Mouse (Mus musculus): ENCODE measurements around the gene Ebna1bp2. TPM values are rescaled to one million over a fixed set of nuclear protein-coding genes. Genes with fewer than 3 reads are reported as not detected.

The Ebna1bp2 gene
- polyA plus RNA-seq (2011; ENCODE audit: insufficient read length, low read depth, missing spikeins), result 66.1 and 75.0 TPM in 2 replicates

DNA sequence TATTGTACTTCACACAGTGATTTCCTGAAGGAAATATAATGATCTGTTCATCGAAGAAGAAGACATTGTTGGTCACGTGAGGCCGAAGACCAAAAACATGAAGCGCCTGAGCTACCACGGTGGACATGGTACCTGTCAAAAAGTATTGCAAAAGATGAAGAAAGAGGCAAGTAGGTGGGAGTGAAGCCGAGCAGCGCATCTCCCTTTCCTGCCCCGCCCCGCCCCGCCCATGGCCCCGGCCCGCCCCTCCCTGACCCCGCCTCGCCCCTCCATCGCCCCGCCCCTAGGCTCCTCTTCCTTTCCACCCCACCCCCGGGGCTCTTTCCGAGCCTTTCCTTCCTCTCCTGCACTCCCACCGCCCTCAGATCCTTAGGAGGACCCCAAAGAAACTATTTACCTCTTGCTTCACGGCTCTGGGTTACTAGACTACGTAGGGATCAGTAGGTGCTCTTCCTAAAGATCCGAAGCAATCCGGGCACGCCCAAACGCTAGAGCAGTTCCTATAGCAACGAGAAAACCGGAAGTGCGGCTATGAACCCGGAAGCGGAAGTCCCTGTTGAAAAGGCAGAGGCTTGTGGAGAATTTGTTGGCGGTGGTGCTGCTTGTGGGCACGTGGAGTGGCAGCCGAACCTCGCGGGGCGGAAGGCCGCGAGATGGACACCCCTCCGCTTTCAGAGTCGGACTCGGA is at the start of gene Ebna1bp2, which contains the start of gene Cfap57:
Ebna1bp2 (plus strand) TSS at position 521 of the 688 bp plus-strand sequence.
Cfap57 (minus strand) TSS at position 499 of the 688 bp plus-strand sequence.
- H3K4me3 ChIP-seq (ENCODE audit: insufficient read depth, low read length), result peak within 1 kb of the TSS; percentile 93
- TF ChIP-seq POLR2A (IDR thresholded peaks at IDR 0.05; ENCODE audit: low read depth, low read length) (peak; percentile 78), CTCF (IDR thresholded peaks at IDR 0.05; ENCODE audit: borderline replicate concordance, insufficient read depth, low read length) (no peak)
- H3K27ac ChIP-seq (ENCODE audit: insufficient read depth, low read length), result no peak within 1 kb of the TSS
- H3K4me1 ChIP-seq (ENCODE audit: control insufficient read depth, insufficient read depth, low read length), result peaks cover 4% of the 10 kb centered on the region; the same call in 1 of the 2 replicates

- no peak overlapping the region for H3K27ac ChIP-seq (ENCODE audit: insufficient read depth, low read length)
- no peaks in the 10 kb centered on the region for H3K4me1 ChIP-seq (ENCODE audit: control insufficient read depth, insufficient read depth, low read length)
- TF ChIP-seq CTCF (IDR thresholded peaks at IDR 0.05; ENCODE audit: borderline replicate concordance, insufficient read depth, low read length) (no peak), POLR2A (IDR thresholded peaks at IDR 0.05; ENCODE audit: low read depth, low read length) (no peak)
- no peak overlapping the region for H3K4me3 ChIP-seq (ENCODE audit: insufficient read depth, low read length)
Observed at GRCm38 (mm10) chr4:118571441-118571840, 49.2 kb upstream of the Ebna1bp2 start.

- TF ChIP-seq POLR2A (IDR thresholded peaks at IDR 0.05; ENCODE audit: low read depth, low read length) (no peak), CTCF (IDR thresholded peaks at IDR 0.05; ENCODE audit: borderline replicate concordance, insufficient read depth, low read length) (peak; percentile 76)
- H3K4me1 ChIP-seq (ENCODE audit: control insufficient read depth, insufficient read depth, low read length), result no peaks in the 10 kb centered on the region
- H3K4me3 ChIP-seq (ENCODE audit: insufficient read depth, low read length), result no peak overlapping the region
- no peak overlapping the region for H3K27ac ChIP-seq (ENCODE audit: insufficient read depth, low read length)
Observed at GRCm38 (mm10) chr4:118576097-118576496, 44.5 kb upstream of the Ebna1bp2 start.

DNA sequence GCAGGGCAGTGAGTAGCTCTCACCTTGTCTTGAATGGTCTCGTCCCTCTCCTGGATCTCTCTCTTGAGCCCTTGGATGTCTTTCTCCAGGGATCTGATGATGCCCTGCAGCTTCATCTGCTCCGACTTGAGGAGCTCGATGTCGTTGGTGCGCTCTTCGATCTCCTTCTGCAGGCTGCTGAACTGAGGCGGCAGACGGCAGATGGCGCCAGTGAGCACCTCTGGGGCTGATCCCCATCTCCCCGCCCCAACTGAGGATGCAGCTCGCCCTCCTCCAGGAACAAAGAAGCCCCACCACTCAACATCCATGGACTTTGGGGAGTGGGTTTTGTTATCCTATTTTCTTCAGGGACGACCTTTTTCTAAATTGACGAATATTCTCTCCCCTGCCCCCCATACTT is 41.3 kb upstream of the Ebna1bp2 start:
- Histone ChIP-seq H3K27ac (ENCODE audit: insufficient read depth, low read length) (no peak overlapping the region), H3K4me1 (ENCODE audit: control insufficient read depth, insufficient read depth, low read length) (no peaks in the 10 kb centered on the region), H3K4me3 (ENCODE audit: insufficient read depth, low read length) (no peak overlapping the region)
- peak; percentile 37; the same call in 1 of the 2 replicates for TF ChIP-seq CTCF (IDR thresholded peaks at IDR 0.05; ENCODE audit: borderline replicate concordance, insufficient read depth, low read length)
- TF ChIP-seq POLR2A (IDR thresholded peaks at IDR 0.05; ENCODE audit: low read depth, low read length), result no peak

GRCm38 (mm10) chr4:118581508-118581907 is 39.1 kb upstream of the Ebna1bp2 start:
- TF ChIP-seq POLR2A (IDR thresholded peaks at IDR 0.05; ENCODE audit: low read depth, low read length) (no peak), CTCF (IDR thresholded peaks at IDR 0.05; ENCODE audit: borderline replicate concordance, insufficient read depth, low read length) (no peak)
- Histone ChIP-seq H3K27ac (ENCODE audit: insufficient read depth, low read length) (no peak overlapping the region), H3K4me3 (ENCODE audit: insufficient read depth, low read length) (no peak overlapping the region), H3K4me1 (ENCODE audit: control insufficient read depth, insufficient read depth, low read length) (no peaks in the 10 kb centered on the region)

DNA sequence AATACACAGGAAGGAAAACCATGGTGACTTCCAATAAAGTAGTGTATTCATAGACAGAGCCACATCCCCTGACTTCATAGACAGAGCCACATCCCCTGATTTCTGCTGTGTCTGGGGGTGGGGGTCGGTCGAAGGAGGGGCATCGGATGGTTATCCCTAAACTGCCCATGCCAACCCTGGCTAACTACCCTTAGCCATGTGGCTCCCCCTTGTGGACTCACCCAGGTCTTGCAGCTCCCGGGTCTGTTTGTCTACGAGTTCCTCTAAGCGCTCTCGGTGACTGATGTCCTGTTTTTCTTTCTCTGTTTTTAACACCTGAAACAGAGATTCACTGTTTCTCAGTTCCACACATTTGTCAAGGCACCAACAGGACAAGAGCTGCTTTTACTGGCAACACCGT is 38.0 kb upstream of the Ebna1bp2 start:
- H3K27ac ChIP-seq (ENCODE audit: insufficient read depth, low read length), result no peak overlapping the region
- no peak for TF ChIP-seq POLR2A (IDR thresholded peaks at IDR 0.05; ENCODE audit: low read depth, low read length)
- no peak for TF ChIP-seq CTCF (IDR thresholded peaks at IDR 0.05; ENCODE audit: borderline replicate concordance, insufficient read depth, low read length)
- H3K4me1 ChIP-seq (ENCODE audit: control insufficient read depth, insufficient read depth, low read length), result no peaks in the 10 kb centered on the region
- H3K4me3 ChIP-seq (ENCODE audit: insufficient read depth, low read length), result no peak overlapping the region

- TF ChIP-seq POLR2A (IDR thresholded peaks at IDR 0.05; ENCODE audit: low read depth, low read length), result no peak
- no peak for TF ChIP-seq CTCF (IDR thresholded peaks at IDR 0.05; ENCODE audit: borderline replicate concordance, insufficient read depth, low read length)
- H3K27ac ChIP-seq (ENCODE audit: insufficient read depth, low read length), result no peak overlapping the region
- no peak overlapping the region for H3K4me3 ChIP-seq (ENCODE audit: insufficient read depth, low read length)
- no peaks in the 10 kb centered on the region for H3K4me1 ChIP-seq (ENCODE audit: control insufficient read depth, insufficient read depth, low read length)
Observed at GRCm38 (mm10) chr4:118589053-118589732, 31.4 kb upstream of the Ebna1bp2 start.

DNA sequence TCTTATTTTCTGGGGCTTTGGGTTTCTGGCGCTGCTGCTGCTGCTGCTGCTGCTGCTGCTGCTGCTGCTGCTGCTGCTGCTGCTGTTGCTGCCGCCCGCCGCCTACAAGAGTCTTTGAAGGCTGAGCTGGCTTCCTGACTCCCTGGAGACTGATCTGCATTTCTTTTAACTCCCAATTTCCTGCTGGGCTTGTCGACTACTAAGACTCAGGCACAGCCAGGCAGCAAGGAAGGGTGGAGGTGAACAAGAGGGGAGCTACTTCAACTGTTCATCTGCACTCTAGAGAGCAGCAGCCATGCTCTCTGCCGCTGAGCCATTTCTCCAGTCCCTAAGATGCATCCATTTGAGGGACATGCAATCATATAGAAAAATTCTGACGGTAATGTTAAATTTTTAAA is 30.9 kb upstream of the Ebna1bp2 start:
- no peaks in the 10 kb centered on the region for H3K4me1 ChIP-seq (ENCODE audit: control insufficient read depth, insufficient read depth, low read length)
- TF ChIP-seq CTCF (IDR thresholded peaks at IDR 0.05; ENCODE audit: borderline replicate concordance, insufficient read depth, low read length) (no peak), POLR2A (IDR thresholded peaks at IDR 0.05; ENCODE audit: low read depth, low read length) (no peak)
- H3K27ac ChIP-seq (ENCODE audit: insufficient read depth, low read length), result no peak overlapping the region
- no peak overlapping the region for H3K4me3 ChIP-seq (ENCODE audit: insufficient read depth, low read length)

DNA sequence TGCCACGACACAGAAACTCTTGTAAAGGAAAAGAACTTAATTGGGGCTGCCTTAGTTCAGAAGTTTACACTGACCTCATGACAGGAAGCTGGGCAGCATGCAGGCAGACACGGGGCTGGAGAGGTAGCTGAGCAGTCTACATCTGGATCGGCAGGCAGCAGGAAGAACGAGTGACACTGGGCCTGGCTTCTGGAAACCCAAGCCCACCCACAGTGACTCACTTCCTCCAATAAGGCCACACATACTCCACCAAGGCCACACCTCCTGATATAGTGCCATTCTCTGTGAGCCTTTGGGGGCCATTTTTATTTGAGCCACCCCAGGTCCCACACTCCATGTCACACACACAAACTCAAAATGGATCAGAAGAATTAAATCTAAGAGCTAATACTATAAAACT is 16.5 kb upstream of the Ebna1bp2 start:
- Histone ChIP-seq H3K27ac (ENCODE audit: insufficient read depth, low read length) (no peak overlapping the region), H3K4me1 (ENCODE audit: control insufficient read depth, insufficient read depth, low read length) (no peaks in the 10 kb centered on the region), H3K4me3 (ENCODE audit: insufficient read depth, low read length) (no peak overlapping the region)
- TF ChIP-seq POLR2A (IDR thresholded peaks at IDR 0.05; ENCODE audit: low read depth, low read length) (no peak), CTCF (IDR thresholded peaks at IDR 0.05; ENCODE audit: borderline replicate concordance, insufficient read depth, low read length) (no peak)

GRCm38 (mm10) chr4:118609836-118610235 is 10.8 kb upstream of the Ebna1bp2 start:
- Histone ChIP-seq H3K4me3 (ENCODE audit: insufficient read depth, low read length) (no peak overlapping the region), H3K4me1 (ENCODE audit: control insufficient read depth, insufficient read depth, low read length) (no peaks in the 10 kb centered on the region), H3K27ac (ENCODE audit: insufficient read depth, low read length) (no peak overlapping the region)
- TF ChIP-seq CTCF (IDR thresholded peaks at IDR 0.05; ENCODE audit: borderline replicate concordance, insufficient read depth, low read length), result no peak
- TF ChIP-seq POLR2A (IDR thresholded peaks at IDR 0.05; ENCODE audit: low read depth, low read length), result no peak

Measured in embryonic fibroblast, embryonic 13.5 days (primary cell).